Mouse (Mus musculus) stomach, embryonic 14.5 days (tissue): ENCODE measurements at regions not wholly inside any gene's neighbourhood (a gene's known extent, or its start where the extent isn't known, plus 50 kb on each side); places are given as distances from the start of the nearest gene placed in this dataset.

Experiments
- ATAC-seq: fragments of 200-750 bp; cut with Nextera tagmentation; 2 replicates; pipeline ENCODE4 v1.8.0; 2017; ENCODE audit warnings: low read depth, moderate TSS enrichment; ENCODE audit not compliant: insufficient number of reproducible peaks, insufficient read depth, low FRiP score
- H3K27ac ChIP-seq: fragments of 300-500 bp; sonication (generic); 2 replicates; pipeline ENCODE4 v1.5.1; 2014; ENCODE audit warnings: mild to moderate bottlenecking, low read length, moderate library complexity, mixed read lengths
- H3K27me3 ChIP-seq: fragments of 300-500 bp; sonication (generic); 2 replicates; pipeline ENCODE4 v1.6.1; 2014; ENCODE audit warnings: low read length, control low read depth, mixed read lengths; ENCODE audit not compliant: control insufficient read depth, insufficient read depth
- H3K36me3 ChIP-seq: fragments of 300-500 bp; sonication (generic); 2 replicates; pipeline ENCODE4 v1.6.1; 2014; ENCODE audit warnings: mild to moderate bottlenecking, control low read depth, low read length, moderate library complexity, mixed read lengths; ENCODE audit not compliant: control insufficient read depth, insufficient read depth
- H3K4me1 ChIP-seq: fragments of 300-500 bp; sonication (generic); 2 replicates; pipeline ENCODE4 v1.6.1; 2014; ENCODE audit warnings: low read length, control low read depth, mixed read lengths; ENCODE audit not compliant: control insufficient read depth, insufficient read depth
- H3K4me2 ChIP-seq: fragments of 300-500 bp; sonication (generic); replicated peaks from 2 replicates; pipeline ENCODE4 v1.6.1; 2014; ENCODE audit warnings: low read depth, low read length, control low read depth
- H3K4me3 ChIP-seq: fragments of 300-500 bp; sonication (generic); 2 replicates; pipeline ENCODE4 v1.5.1; 2014; ENCODE audit warnings: low read depth, low read length, control low read depth
- H3K9ac ChIP-seq: fragments of 300-500 bp; sonication (generic); replicated peaks from 2 replicates; pipeline ENCODE4 v1.6.1; 2014; ENCODE audit warnings: low read depth, mild to moderate bottlenecking, control low read depth, low read length, moderate library complexity, mixed read lengths
- H3K9me3 ChIP-seq: fragments of 300-500 bp; sonication (generic); 2 replicates; pipeline ENCODE4 v1.6.1; 2016; ENCODE audit warnings: low read depth, low read length, control low read depth; ENCODE audit not compliant: control insufficient read depth
- WGBS: fragments of 180-500 bp; shearing (Covaris S2); extraction: QIAGEN DNeasy Blood & Tissue Kit; methylation state at CpG from one replicate; pipeline ENCODE4 v1.1.7; 2014; 5-methylcytosine and 5-hydroxymethylcytosine counted together

DNA sequence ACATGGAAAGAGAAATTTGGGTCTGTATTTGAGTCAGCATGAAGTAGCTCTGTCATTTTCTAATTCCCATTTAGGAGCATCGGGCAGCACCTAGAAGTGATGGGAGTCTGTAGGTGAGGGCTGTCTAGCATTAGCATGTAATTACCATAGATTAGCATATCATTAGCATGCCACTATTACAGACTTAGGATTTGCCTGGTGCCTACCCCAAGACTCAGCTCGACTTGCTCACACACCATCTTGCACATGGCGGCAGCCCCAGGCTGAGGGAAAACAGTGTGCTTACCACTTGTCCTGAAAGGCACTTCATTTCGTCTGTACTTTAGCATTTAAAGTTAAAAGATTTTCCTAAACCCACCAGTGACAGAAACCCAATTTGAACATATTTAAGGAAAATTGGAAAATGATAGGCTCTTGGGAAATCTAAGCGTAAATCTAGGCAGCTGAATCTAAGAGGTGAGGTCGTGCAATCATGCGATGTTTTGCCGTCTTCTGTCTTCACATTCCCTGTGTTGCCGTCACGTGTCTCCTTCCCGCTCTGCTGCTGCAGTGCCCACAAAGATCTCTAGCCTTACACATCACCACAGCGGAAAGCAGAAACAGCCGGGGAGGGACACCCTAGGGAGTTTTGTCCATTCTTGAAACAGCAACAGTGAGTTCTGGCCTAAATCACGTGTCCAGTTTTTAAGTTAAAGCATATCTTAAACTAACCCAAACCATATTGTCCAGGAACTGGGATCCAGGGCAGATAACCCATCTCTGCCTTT is 101.2 kb upstream of the Tsc22d1 start:
- Histone ChIP-seq H3K4me1 (peaks cover 4% of the 10 kb centered on the region; the same call in 1 of the 2 replicates), H3K27ac (no peak overlapping the region), H3K4me2 (no peak overlapping the region), H3K9ac (no peak overlapping the region), H3K9me3 (0 out of 2 replicates have a peak, but pooled peaks cover 3% of the 10 kb centered on the region), H3K4me3 (no peak overlapping the region), H3K27me3 (no peaks in the 10 kb centered on the region), H3K36me3 (no peaks in the 10 kb centered on the region)
- no peak for ATAC-seq
- 83% methylated on average over 14 of the region's 14 CpGs for WGBS

DNA sequence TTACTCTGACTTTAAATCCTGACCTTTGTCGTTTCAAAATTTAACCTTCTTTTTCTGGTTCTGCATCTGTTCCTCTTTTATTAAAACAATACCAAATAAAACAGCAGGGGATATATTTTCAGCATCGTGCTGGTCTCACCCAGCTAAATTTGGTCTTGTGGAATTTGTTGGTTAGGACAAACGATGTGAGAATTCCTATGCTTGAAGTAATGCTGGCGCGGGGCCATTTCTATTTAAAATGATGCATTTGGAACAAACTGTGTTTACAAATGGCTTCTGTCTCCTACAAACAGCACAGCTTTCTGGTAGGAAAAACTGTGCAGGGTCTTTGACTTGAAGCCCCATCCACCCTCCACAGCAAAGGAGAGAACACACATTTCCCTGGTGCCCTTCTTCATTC is 96.3 kb upstream of the Tsc22d1 start:
- H3K36me3 ChIP-seq: no peaks in the 10 kb centered on the region
- WGBS: 68% methylated on average over 5 of the region's 5 CpGs
- no peak for ATAC-seq
- no peak overlapping the region for H3K27ac ChIP-seq
- no peak overlapping the region for H3K9ac ChIP-seq
- H3K4me2 ChIP-seq: no peak overlapping the region
- H3K9me3 ChIP-seq: 0 out of 2 replicates have a peak, but pooled peaks cover 3% of the 10 kb centered on the region
- no peak overlapping the region for H3K4me3 ChIP-seq
- H3K4me1 ChIP-seq: no peaks in the 10 kb centered on the region
- no peaks in the 10 kb centered on the region for H3K27me3 ChIP-seq

- Histone ChIP-seq H3K27ac (no peak overlapping the region), H3K27me3 (no peaks in the 10 kb centered on the region), H3K9me3 (no peaks in the 10 kb centered on the region), H3K9ac (no peak overlapping the region), H3K4me3 (no peak overlapping the region), H3K4me1 (no peaks in the 10 kb centered on the region), H3K4me2 (no peak overlapping the region), H3K36me3 (no peaks in the 10 kb centered on the region)
- 86% methylated on average over 1 of the region's 1 CpGs for WGBS
- no peak for ATAC-seq
Measured at GRCm38 (mm10) chr14:76324246-76324645, 90.5 kb upstream of the Tsc22d1 start.

- 0 out of 2 replicates have a peak, but pooled peaks cover 3% of the 10 kb centered on the region for H3K4me1 ChIP-seq
- no peaks in the 10 kb centered on the region for H3K27me3 ChIP-seq
- no peak overlapping the region for H3K4me3 ChIP-seq
- no peaks in the 10 kb centered on the region for H3K9me3 ChIP-seq
- ATAC-seq: no peak
- no peaks in the 10 kb centered on the region for H3K36me3 ChIP-seq
- no peak overlapping the region for H3K9ac ChIP-seq
- WGBS: 79% methylated on average over 5 of the region's 5 CpGs
- H3K4me2 ChIP-seq: no peak overlapping the region
- no peak overlapping the region for H3K27ac ChIP-seq
Measured at GRCm38 (mm10) chr14:76329983-76330382, 84.8 kb upstream of the Tsc22d1 start.

DNA sequence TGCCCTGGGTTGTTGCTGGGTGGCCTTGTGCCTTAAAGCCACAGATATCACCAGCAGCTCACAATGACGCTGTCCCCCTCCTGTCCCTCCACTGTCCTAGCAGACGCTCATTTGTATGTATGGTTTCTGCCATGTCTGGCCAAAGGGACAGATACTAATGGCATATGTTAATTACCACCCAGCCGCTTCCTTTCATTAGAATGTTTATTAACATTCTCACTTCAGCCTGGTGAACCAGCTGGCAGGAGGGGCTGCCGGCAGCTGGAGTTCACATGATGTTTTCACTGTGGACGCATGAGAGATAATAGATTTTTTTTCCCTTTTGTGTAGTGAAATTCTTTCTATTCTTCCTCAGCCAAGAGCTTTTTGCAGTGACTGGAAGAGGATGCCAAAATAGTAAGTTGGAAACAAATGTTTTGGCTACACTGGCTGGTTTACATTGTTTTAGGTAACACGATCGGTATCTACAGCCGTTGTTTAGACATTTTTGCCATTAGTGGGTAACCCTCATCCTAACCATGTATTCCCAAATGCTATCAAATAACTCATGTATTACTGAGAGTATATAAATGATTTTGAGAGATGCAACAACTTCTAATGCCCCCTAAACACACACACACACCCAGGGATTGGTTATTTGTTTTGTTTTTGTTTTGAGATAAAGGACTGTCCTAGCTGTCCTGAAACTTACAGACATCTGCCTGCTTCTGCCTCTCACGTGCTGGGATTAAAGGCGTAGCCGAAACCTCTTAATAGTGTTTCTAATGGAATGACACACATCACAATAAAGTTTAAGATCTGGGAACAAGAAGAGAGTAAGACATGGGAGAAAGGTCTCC is 83.0 kb upstream of the Tsc22d1 start:
- no peak overlapping the region for H3K4me3 ChIP-seq
- 39% methylated on average over 11 of the region's 11 CpGs for WGBS
- no peak overlapping the region for H3K9ac ChIP-seq
- no peak overlapping the region for H3K4me2 ChIP-seq
- no peaks in the 10 kb centered on the region for H3K36me3 ChIP-seq
- H3K9me3 ChIP-seq: no peaks in the 10 kb centered on the region
- H3K27me3 ChIP-seq: no peaks in the 10 kb centered on the region
- no peak for ATAC-seq
- H3K27ac ChIP-seq: no peak overlapping the region
- 0 out of 2 replicates have a peak, but pooled peaks cover 3% of the 10 kb centered on the region for H3K4me1 ChIP-seq

DNA sequence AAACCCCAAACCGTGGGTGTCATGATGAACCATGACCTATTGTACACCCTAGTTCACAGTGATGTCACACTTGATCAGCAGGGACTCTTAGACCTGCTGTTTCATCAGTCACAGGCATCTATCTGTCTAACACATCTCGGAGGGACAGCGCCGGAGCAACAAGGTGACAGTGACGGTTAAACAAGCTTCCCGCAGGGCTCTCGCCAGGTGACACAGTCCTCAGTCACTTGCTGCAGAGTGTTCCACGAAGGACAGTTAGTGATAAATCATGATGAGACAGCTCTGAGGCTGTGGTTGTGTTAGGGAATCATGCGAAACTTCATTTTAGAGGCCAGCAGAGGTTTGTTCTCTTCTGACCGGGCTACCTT is 82.4 kb upstream of the Tsc22d1 start:
- no peak for ATAC-seq
- no peak overlapping the region for H3K27ac ChIP-seq
- no peak overlapping the region for H3K4me3 ChIP-seq

DNA sequence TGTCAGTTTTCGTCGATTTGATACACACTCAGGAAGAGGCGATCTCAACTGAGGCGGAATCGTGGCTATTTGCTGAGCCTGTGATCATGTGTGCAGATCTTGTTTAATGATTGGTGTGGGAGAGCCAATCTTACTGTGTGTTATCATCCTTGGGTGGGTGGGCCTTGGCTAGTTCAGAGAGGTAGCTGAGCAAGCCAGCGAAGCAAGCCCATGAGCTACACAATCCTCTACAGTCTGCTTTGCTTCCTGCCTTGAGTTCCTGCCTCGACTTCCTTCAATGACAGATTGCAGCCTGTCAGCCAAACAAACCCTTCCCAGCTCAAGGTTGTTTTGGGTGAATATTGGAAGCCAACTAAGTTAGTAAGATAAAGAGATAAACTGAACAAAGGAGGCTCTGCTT is 74.0 kb upstream of the Tsc22d1 start:
- no peak for ATAC-seq
- Histone ChIP-seq H3K27ac (no peak overlapping the region), H3K9ac (no peak overlapping the region), H3K9me3 (no peaks in the 10 kb centered on the region), H3K36me3 (no peaks in the 10 kb centered on the region), H3K4me1 (no peaks in the 10 kb centered on the region), H3K4me3 (no peak overlapping the region), H3K4me2 (no peak overlapping the region), H3K27me3 (no peaks in the 10 kb centered on the region)
- 86% methylated on average over 7 of the region's 7 CpGs for WGBS

More for the DNA sequence above, 82.4 kb upstream of the Tsc22d1 start:
- Histone ChIP-seq H3K36me3 (no peaks in the 10 kb centered on the region), H3K4me2 (no peak overlapping the region), H3K27me3 (no peaks in the 10 kb centered on the region), H3K9ac (no peak overlapping the region), H3K9me3 (no peaks in the 10 kb centered on the region), H3K4me1 (0 out of 2 replicates have a peak, but pooled peaks cover 3% of the 10 kb centered on the region)
- 61% methylated on average over 10 of the region's 10 CpGs for WGBS

DNA sequence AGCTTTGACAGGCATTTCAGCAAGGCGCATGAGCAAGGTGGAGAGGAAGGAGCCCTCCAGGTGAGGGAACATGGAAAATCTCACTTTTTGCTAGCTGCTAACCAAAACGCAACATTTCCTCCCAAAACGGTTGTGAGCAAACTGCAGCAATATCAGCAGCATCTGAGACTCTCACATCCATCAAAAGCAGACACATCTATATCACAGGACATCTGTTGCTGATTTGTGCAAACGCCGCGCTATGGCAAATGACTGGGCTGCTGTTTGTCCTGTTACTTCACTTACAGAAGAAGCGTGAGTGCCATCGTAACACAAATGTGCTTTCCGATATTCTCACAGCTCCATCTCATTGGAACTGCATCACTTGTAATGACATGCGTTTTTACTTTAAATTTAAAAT is 73.5 kb upstream of the Tsc22d1 start:
- H3K4me3 ChIP-seq: no peak overlapping the region
- H3K4me2 ChIP-seq: no peak overlapping the region
- no peaks in the 10 kb centered on the region for H3K4me1 ChIP-seq
- no peaks in the 10 kb centered on the region for H3K36me3 ChIP-seq
- no peak for ATAC-seq
- no peak overlapping the region for H3K27ac ChIP-seq
- no peak overlapping the region for H3K9ac ChIP-seq
- no peaks in the 10 kb centered on the region for H3K27me3 ChIP-seq
- 83% methylated on average over 10 of the region's 10 CpGs for WGBS
- no peaks in the 10 kb centered on the region for H3K9me3 ChIP-seq
